Mouse (Mus musculus) stomach, embryonic 14.5 days (tissue): ENCODE data around the gene Galnt11. TPM values are rescaled to one million over a fixed set of nuclear protein-coding genes. Genes with fewer than 3 reads are reported as not detected.
A peak's percentile ranks its signal among the peaks of the same experiment; 100 is the strongest.
"Not testable (repeated sequence)": the region's sequence is repeated elsewhere in the genome, so short reads cannot be mapped to it uniquely, and the experiment has no call there.

ENCODE experiments used
- ATAC-seq: fragments of 200-750 bp; cut with Nextera tagmentation; 2 replicates; pipeline ENCODE4 v1.8.0; 2017; ENCODE audit warnings: low read depth, moderate TSS enrichment; ENCODE audit not compliant: insufficient number of reproducible peaks, insufficient read depth, low FRiP score
- H3K27ac ChIP-seq: fragments of 300-500 bp; sonication (generic); 2 replicates; pipeline ENCODE4 v1.5.1; 2014; ENCODE audit warnings: mild to moderate bottlenecking, low read length, moderate library complexity, mixed read lengths
- H3K27me3 ChIP-seq: fragments of 300-500 bp; sonication (generic); 2 replicates; pipeline ENCODE4 v1.6.1; 2014; ENCODE audit warnings: low read length, control low read depth, mixed read lengths; ENCODE audit not compliant: control insufficient read depth, insufficient read depth
- H3K36me3 ChIP-seq: fragments of 300-500 bp; sonication (generic); 2 replicates; pipeline ENCODE4 v1.6.1; 2014; ENCODE audit warnings: mild to moderate bottlenecking, control low read depth, low read length, moderate library complexity, mixed read lengths; ENCODE audit not compliant: control insufficient read depth, insufficient read depth
- H3K4me1 ChIP-seq: fragments of 300-500 bp; sonication (generic); 2 replicates; pipeline ENCODE4 v1.6.1; 2014; ENCODE audit warnings: low read length, control low read depth, mixed read lengths; ENCODE audit not compliant: control insufficient read depth, insufficient read depth
- H3K4me2 ChIP-seq: fragments of 300-500 bp; sonication (generic); replicated peaks from 2 replicates; pipeline ENCODE4 v1.6.1; 2014; ENCODE audit warnings: low read depth, low read length, control low read depth
- H3K4me3 ChIP-seq: fragments of 300-500 bp; sonication (generic); 2 replicates; pipeline ENCODE4 v1.5.1; 2014; ENCODE audit warnings: low read depth, low read length, control low read depth
- H3K9ac ChIP-seq: fragments of 300-500 bp; sonication (generic); replicated peaks from 2 replicates; pipeline ENCODE4 v1.6.1; 2014; ENCODE audit warnings: low read depth, mild to moderate bottlenecking, control low read depth, low read length, moderate library complexity, mixed read lengths
- H3K9me3 ChIP-seq: fragments of 300-500 bp; sonication (generic); 2 replicates; pipeline ENCODE4 v1.6.1; 2016; ENCODE audit warnings: low read depth, low read length, control low read depth; ENCODE audit not compliant: control insufficient read depth
- WGBS: fragments of 180-500 bp; shearing (Covaris S2); extraction: QIAGEN DNeasy Blood & Tissue Kit; methylation state at CpG from one replicate; pipeline ENCODE4 v1.1.7; 2014; 5-methylcytosine and 5-hydroxymethylcytosine counted together
- polyA plus RNA-seq: library from polyadenylated mRNA; unstranded; fragments of >200 nt; fragmentation: Nextera tagmentation; extraction: Ambion mirVana; gene quantifications from 2 replicates; pipeline ENCODE4 v1.2.1, GENCODE M21; 2014

Galnt11 gene
- 46.4 and 52.4 TPM in 2 replicates for polyA plus RNA-seq

DNA sequence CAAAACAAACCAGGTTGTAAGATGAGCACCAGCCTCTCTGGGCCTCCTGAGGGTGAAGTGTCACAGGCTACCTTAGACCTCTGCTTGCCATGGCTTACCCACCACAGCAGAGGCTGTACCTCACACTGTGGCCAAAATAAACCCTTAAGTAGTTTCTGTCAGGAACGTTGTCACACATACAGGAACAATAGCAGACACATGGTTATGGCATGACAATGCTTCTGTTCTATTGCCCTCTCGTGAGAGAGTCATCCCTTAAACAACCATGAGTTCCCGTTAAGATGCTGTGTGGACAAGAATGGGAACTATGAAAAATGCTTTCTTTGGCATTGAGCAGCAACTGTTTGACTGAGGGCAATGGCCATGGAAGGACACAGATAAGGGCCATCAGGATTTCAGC is at the start of gene Galnt11:
Galnt11 (plus strand) TSS at position 301 of the 400 bp plus-strand sequence.
- no peaks in the 10 kb centered on the region for H3K9me3 ChIP-seq
- WGBS, result 93% methylated on average over 3 of the region's 3 CpGs
- no peak for ATAC-seq

DNA sequence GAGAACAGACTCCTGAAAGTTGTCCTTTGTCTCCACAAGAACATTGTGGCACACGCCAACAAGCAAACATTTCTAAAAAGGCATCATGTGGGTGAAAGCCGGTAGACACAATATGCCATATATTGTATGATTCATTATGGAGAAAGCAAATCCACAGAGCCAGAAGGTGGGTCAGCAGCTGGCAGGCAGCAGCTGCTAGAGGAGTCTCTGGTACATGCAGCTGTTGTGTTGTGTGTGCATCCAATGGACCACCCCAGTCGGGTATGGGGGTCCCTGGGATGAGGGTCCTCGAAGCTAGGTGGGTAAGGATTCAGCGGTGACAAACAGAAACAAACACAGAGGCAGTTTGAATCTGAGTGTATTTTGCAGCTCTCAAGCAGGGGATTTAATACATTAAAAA is 43.8 kb upstream of the Galnt11 start:
- H3K9ac ChIP-seq, result not testable (repeated sequence)

More for the DNA sequence above, at the start of gene Galnt11:
- H3K27ac ChIP-seq, result peak within 1 kb of the TSS; percentile 88
- H3K4me3 ChIP-seq, result peak within 1 kb of the TSS; percentile 62
- H3K27me3 ChIP-seq, result no peaks in the 10 kb centered on the region
- H3K36me3 ChIP-seq, result no peaks in the 10 kb centered on the region; the same call in 1 of the 2 replicates
- H3K9ac ChIP-seq, result peak within 1 kb of the TSS; percentile 87
- peak within 1 kb of the TSS; percentile 67 for H3K4me2 ChIP-seq
- H3K4me1 ChIP-seq, result no peaks in the 10 kb centered on the region

DNA sequence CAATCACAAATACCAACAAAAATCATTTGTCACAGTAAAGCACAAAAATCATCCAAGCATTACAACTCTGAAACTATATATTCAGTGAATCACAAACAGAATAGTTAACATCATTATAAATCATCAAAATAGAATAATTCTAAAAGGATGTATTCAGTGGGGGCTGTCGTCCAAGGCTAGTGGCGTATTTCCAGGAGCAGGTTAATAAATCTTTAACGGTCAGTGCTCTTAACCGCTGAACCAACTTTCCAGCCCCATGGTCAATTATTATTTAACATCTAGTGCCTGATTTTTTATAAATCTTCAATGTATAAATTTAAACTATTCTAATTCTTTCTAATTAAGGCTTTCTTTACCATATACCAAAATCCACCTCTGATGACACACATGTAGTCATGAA is 43.2 kb upstream of the Galnt11 start:
- not testable (repeated sequence) for ATAC-seq

More for the DNA sequence above, 43.8 kb upstream of the Galnt11 start:
- H3K36me3 ChIP-seq, H3K27ac ChIP-seq, H3K4me2 ChIP-seq, ATAC-seq, H3K9me3 ChIP-seq, H3K4me1 ChIP-seq, H3K27me3 ChIP-seq, H3K4me3 ChIP-seq: not testable (repeated sequence)
- WGBS, result 88% methylated on average over 5 of the region's 5 CpGs

DNA sequence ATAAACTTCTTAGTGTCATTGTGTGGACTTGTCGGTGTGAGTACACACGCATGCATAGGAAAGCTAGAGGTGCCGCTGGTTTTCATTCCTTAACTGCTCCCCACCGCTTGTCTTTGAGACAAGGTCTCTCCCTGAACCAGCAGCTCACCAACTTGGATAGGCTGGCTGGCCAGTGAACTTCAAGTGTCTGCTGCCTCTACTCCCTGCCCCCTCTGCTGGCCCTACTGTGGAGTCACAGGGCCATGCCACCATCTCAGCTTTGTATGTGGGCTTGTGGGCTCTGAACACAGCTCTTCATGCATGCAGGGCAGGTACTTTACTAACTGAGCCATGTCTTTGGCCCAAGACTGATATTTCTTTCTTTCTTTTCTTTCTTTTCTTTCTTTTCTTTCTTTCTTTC is 42.4 kb upstream of the Galnt11 start:
- H3K27ac ChIP-seq, result no peak overlapping the region
- no peak for ATAC-seq
- 89% methylated on average over 4 of the region's 4 CpGs for WGBS

More for the DNA sequence above, 43.2 kb upstream of the Galnt11 start:
- 79% methylated on average over 4 of the region's 4 CpGs for WGBS
- H3K27ac ChIP-seq, H3K9me3 ChIP-seq, H3K4me1 ChIP-seq, H3K27me3 ChIP-seq, H3K4me2 ChIP-seq, H3K4me3 ChIP-seq, H3K9ac ChIP-seq, H3K36me3 ChIP-seq: not testable (repeated sequence)

DNA sequence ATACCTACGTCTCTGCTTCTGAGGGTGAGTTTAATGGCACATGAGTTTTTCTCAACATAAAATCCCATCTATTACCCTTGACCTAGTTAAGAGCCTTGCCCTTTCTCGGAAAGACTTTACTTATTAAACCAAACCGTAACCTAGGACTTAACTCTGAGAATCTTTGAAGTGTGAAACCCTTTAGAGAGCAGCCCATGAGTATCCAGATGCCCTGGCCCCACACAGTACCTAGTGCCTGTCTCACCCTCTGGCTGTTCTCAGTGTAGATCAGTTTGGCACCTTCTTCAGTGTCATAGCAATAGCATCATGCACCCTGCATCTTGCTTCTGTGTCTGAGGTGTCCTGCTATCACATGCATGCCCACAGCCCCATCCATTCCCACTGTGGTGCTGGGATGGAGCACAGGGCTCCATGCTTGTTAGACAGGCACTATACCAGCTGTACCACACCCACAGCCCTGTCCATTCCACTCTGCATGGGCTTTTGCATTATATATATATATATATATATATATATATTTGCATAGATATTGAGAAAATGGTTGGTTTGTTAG is 41.7 kb upstream of the Galnt11 start:
- Histone ChIP-seq H3K9ac (no peak overlapping the region), H3K9me3 (no peaks in the 10 kb centered on the region), H3K27me3 (no peaks in the 10 kb centered on the region), H3K4me3 (no peak overlapping the region), H3K36me3 (no peaks in the 10 kb centered on the region), H3K27ac (no peak overlapping the region), H3K4me2 (no peak overlapping the region), H3K4me1 (no peaks in the 10 kb centered on the region)
- ATAC-seq, result no peak
- 87% methylated on average over 3 of the region's 3 CpGs for WGBS

More for the DNA sequence above, 42.4 kb upstream of the Galnt11 start:
- Histone ChIP-seq H3K4me1 (no peaks in the 10 kb centered on the region), H3K9me3 (no peaks in the 10 kb centered on the region), H3K4me2 (no peak overlapping the region), H3K9ac (no peak overlapping the region), H3K36me3 (no peaks in the 10 kb centered on the region), H3K27me3 (no peaks in the 10 kb centered on the region), H3K4me3 (no peak overlapping the region)

DNA sequence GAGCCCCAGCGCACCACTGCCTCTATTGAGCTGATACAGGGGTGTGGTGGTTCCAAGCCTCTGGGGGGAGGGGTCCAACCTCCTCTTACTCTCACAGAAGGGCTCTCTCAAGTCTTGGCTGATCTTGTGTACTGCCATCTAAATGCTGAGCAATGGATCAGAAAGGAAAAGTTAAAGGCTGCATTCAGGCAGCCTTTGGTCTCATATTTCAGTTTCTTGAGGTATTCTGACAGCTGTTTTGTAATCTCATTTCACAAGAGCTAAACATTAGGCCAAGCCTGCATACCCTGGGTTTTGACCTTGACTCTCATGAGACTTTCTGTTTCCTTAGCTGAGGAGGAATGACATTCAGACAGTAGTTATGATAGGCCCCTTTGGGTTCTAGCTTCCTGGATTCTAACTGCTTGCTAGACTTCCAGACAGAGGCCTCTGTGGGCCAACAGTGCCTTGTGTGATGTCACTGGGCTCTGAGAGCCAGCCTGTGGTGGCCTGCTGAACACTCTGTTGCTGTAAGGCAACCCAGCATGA is 40.6 kb upstream of the Galnt11 start, which contains the start of gene Galntl5:
Galntl5 (plus strand) TSS at position 457 of the 528 bp plus-strand sequence.
- Histone ChIP-seq H3K4me2 (no peak within 1 kb of the TSS), H3K27ac (no peak within 1 kb of the TSS), H3K9ac (no peak within 1 kb of the TSS), H3K9me3 (no peaks in the 10 kb centered on the region), H3K27me3 (no peaks in the 10 kb centered on the region), H3K36me3 (no peaks in the 10 kb centered on the region), H3K4me1 (no peaks in the 10 kb centered on the region), H3K4me3 (no peak within 1 kb of the TSS)
- 72% methylated on average over 1 of the region's 1 CpGs for WGBS
- ATAC-seq, result no peak

DNA sequence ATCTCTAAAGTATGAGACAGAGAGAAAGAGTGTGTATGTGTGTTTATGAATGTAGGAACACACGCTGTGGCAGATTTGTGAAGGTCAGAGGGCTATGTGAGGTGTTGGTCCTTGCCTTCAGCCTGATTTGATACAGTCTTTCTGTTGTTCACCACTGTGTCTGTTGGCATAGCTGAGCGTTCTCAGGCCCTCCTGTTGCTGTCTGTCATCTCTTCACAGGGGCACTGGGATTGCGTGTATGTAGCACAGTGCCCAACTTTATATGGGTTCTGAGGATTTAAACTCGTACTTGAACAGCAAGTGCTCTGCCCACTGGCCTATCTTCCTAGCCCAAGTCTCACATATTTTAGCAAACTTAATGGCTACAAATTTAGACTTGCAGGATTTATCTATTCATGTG is 38.1 kb upstream of the Galnt11 start:
- H3K4me1 ChIP-seq, result no peaks in the 10 kb centered on the region
- no peaks in the 10 kb centered on the region for H3K27me3 ChIP-seq
- no peak overlapping the region for H3K9ac ChIP-seq
- H3K9me3 ChIP-seq, result no peaks in the 10 kb centered on the region
- ATAC-seq, result no peak
- WGBS, result 78% methylated on average over 4 of the region's 4 CpGs
- no peak overlapping the region for H3K4me3 ChIP-seq
- no peak overlapping the region for H3K27ac ChIP-seq
- no peaks in the 10 kb centered on the region for H3K36me3 ChIP-seq
- no peak overlapping the region for H3K4me2 ChIP-seq

DNA sequence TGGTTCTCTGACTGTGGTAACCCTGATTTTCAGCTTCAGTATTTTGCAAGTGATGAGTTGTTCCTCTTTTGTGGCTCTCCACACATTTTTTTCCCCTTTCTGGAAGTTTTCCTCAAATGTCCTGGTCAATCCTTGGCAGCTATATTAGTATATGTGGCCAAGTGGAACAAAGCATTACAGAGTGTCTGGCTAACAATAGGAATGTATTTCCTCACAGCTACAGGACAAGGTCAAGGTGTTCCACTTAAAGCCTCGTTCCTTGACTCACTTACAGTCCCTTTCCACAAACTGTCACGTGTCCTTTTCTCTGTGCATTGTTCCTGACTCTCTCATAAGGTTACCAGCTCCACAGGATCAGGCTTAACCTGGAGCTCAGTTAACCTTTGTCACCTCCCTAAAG is 37.1 kb upstream of the Galnt11 start:
- H3K36me3 ChIP-seq, result no peaks in the 10 kb centered on the region

DNA sequence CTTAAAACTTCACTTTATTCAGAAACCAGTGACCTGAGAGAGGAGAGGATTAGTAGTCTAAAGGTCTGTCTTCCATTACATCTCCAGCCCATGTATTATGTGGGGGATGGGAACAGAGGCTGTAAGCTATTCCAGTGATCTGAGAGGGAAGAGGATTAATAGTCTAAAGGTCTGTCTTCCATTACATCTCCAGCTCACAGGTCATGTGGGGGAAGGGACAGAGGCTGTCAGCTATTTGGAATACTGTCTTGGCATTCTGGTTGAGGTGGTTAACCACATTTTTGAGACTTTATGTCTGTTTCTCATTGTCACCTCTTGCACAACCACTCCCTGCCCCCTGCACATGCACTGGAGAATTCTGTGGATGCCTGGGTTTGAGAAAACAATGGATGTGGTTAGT is 34.0 kb upstream of the Galnt11 start:
- no peaks in the 10 kb centered on the region for H3K27me3 ChIP-seq
- no peak overlapping the region for H3K4me2 ChIP-seq
- no peaks in the 10 kb centered on the region for H3K4me1 ChIP-seq
- no peak for ATAC-seq
- no peak overlapping the region for H3K4me3 ChIP-seq
- no peaks in the 10 kb centered on the region for H3K36me3 ChIP-seq
- H3K9ac ChIP-seq, result no peak overlapping the region
- no peak overlapping the region for H3K27ac ChIP-seq
- H3K9me3 ChIP-seq, result no peaks in the 10 kb centered on the region

More for the DNA sequence above, 37.1 kb upstream of the Galnt11 start:
- no peak overlapping the region for H3K9ac ChIP-seq
- H3K27ac ChIP-seq, result no peak overlapping the region
- H3K4me1 ChIP-seq, result no peaks in the 10 kb centered on the region
- H3K4me3 ChIP-seq, result no peak overlapping the region
- no peaks in the 10 kb centered on the region for H3K9me3 ChIP-seq
- H3K27me3 ChIP-seq, result no peaks in the 10 kb centered on the region
- H3K4me2 ChIP-seq, result no peak overlapping the region
- 43% methylated on average over 2 of the region's 2 CpGs for WGBS
- ATAC-seq, result no peak
